Mouse (Mus musculus) limb, embryonic 15.5 days (tissue): ENCODE results near the gene Socs7. TPM values are rescaled to one million over a fixed set of nuclear protein-coding genes. Genes with fewer than 3 reads are reported as not detected.

Source experiments
- ATAC-seq: fragments of 200-750 bp; cut with Nextera tagmentation; 2 replicates; pipeline ENCODE4 v1.8.0; 2017; ENCODE audit warnings: low read depth, moderate TSS enrichment; ENCODE audit not compliant: insufficient number of reproducible peaks, low FRiP score, low TSS enrichment
- H3K27ac ChIP-seq: fragments of 300-500 bp; sonication (generic); 2 replicates; pipeline ENCODE4 v1.5.1; 2015; ENCODE audit warnings: moderate library complexity, mild to moderate bottlenecking, inconsistent platforms
- H3K27me3 ChIP-seq: fragments of 300-500 bp; sonication (generic); 2 replicates; pipeline ENCODE4 v1.6.1; 2015; ENCODE audit warnings: inconsistent platforms
- H3K36me3 ChIP-seq: fragments of 300-500 bp; sonication (generic); 2 replicates; pipeline ENCODE4 v1.6.1; 2015; ENCODE audit warnings: inconsistent platforms
- H3K4me1 ChIP-seq: fragments of 300-500 bp; sonication (generic); 2 replicates; pipeline ENCODE4 v1.6.1; 2015; ENCODE audit warnings: inconsistent platforms
- H3K4me2 ChIP-seq: fragments of 300-500 bp; sonication (generic); 2 replicates; pipeline ENCODE4 v1.6.1; 2015; ENCODE audit warnings: mild to moderate bottlenecking, inconsistent platforms
- H3K4me3 ChIP-seq: fragments of 300-500 bp; sonication (generic); 2 replicates; pipeline ENCODE4 v1.5.1; 2015; ENCODE audit warnings: mild to moderate bottlenecking, inconsistent platforms
- H3K9ac ChIP-seq: fragments of 300-500 bp; sonication (generic); 2 replicates; pipeline ENCODE4 v1.6.1; 2015; ENCODE audit warnings: inconsistent platforms
- H3K9me3 ChIP-seq: fragments of 300-500 bp; sonication (generic); 2 replicates; pipeline ENCODE4 v1.6.1; 2016; ENCODE audit warnings: inconsistent platforms
- WGBS: fragments of 180-500 bp; shearing (Covaris S2); methylation state at CpG from one replicate; pipeline ENCODE4 v1.1.7; 2015; 5-methylcytosine and 5-hydroxymethylcytosine counted together
- polyA plus RNA-seq: library from polyadenylated mRNA; unstranded; fragments of >200 nt; fragmentation: Nextera tagmentation; extraction: Ambion mirVana; gene quantifications from 2 replicates; pipeline ENCODE4 v1.2.1, GENCODE M21; 2015

Socs7 gene
- polyA plus RNA-seq, 1 experiment from 2014 or later: 4.4 TPM

- Histone ChIP-seq H3K27me3 (no peaks in the 10 kb centered on the region), H3K36me3 (peaks cover 34% of the 10 kb centered on the region), H3K27ac (no peak overlapping the region), H3K4me3 (no peak overlapping the region), H3K9me3 (no peaks in the 10 kb centered on the region), H3K4me1 (0 out of 2 replicates have a peak, but pooled peaks cover 3% of the 10 kb centered on the region), H3K9ac (no peak overlapping the region), H3K4me2 (no peak overlapping the region)
- ATAC-seq: no peak
- WGBS: 66% methylated on average over 12 of the region's 12 CpGs
These were observed 30.8 kb upstream of the Socs7 start for GRCm38 (mm10) chr11:97331231-97332190.

- WGBS: 54% methylated on average over 9 of the region's 9 CpGs
- no peak for ATAC-seq
- no peak overlapping the region for H3K27ac ChIP-seq
- H3K36me3 ChIP-seq: peaks cover 23% of the 10 kb centered on the region
- H3K4me1 ChIP-seq: peaks cover 11% of the 10 kb centered on the region
- H3K4me2 ChIP-seq: no peak overlapping the region
- H3K4me3 ChIP-seq: no peak overlapping the region
- no peak overlapping the region for H3K9ac ChIP-seq
- no peaks in the 10 kb centered on the region for H3K27me3 ChIP-seq
- H3K9me3 ChIP-seq: no peaks in the 10 kb centered on the region
These were observed 29.3 kb upstream of the Socs7 start for GRCm38 (mm10) chr11:97333044-97333443.

DNA sequence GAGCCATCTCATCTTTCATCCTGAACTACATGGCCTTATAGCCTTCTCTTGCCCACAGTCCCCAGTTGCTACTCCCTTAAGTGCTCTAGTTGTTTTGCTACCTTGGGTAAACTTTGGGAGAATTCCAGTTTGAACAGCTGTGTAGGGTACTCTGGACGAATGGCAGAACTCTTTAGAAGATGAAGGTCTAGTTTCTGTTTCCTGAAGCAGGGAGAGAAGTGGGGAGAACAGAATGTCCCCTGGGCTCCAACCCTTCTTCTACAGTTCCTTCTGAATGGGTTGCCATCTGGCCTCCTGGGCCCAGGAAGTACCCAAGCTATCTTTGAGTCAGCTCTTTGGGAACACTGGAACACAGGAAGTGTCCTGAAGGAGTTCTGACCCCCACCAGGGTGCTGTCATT lies 28.5 kb upstream of the Socs7 start:
- peaks cover 19% of the 10 kb centered on the region for H3K4me1 ChIP-seq
- WGBS: 35% methylated on average over 1 of the region's 1 CpGs
- no peak overlapping the region for H3K27ac ChIP-seq
- no peaks in the 10 kb centered on the region for H3K9me3 ChIP-seq
- no peak for ATAC-seq
- H3K9ac ChIP-seq: no peak overlapping the region
- peaks cover 16% of the 10 kb centered on the region for H3K36me3 ChIP-seq
- H3K4me3 ChIP-seq: no peak overlapping the region
- no peak overlapping the region for H3K4me2 ChIP-seq
- H3K27me3 ChIP-seq: no peaks in the 10 kb centered on the region

- Histone ChIP-seq H3K36me3 (peaks cover 11% of the 10 kb centered on the region), H3K4me1 (peaks cover 22% of the 10 kb centered on the region), H3K4me2 (no peak overlapping the region), H3K27me3 (no peaks in the 10 kb centered on the region), H3K4me3 (no peak overlapping the region), H3K9me3 (no peaks in the 10 kb centered on the region), H3K9ac (no peak overlapping the region), H3K27ac (no peak overlapping the region)
- ATAC-seq: no peak
- WGBS: 76% methylated on average over 9 of the region's 9 CpGs
These were observed 28.0 kb upstream of the Socs7 start for GRCm38 (mm10) chr11:97334400-97334799.

DNA sequence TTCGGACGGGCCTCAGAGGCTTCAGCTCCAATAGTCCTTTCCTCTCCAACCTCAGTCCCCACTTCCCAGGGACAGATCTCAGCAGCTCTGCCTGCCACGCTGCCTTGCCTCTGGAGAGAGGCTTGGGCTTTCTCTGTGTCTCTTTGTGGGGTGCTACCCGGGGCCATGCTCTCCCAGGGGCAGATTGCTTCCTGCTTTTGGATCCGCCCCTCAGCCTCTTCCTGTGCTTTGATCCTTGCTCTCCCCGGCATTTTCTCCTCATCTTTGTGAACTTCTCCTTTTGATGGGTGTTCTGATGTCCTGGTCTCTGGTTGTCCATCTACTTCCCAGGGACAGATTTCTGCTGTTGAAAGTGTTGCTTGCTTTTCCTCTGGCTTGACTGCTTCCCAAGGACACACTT lies 26.1 kb upstream of the Socs7 start:
- H3K27me3 ChIP-seq: no peaks in the 10 kb centered on the region
- H3K9ac ChIP-seq: no peak overlapping the region
- 36% methylated on average over 6 of the region's 6 CpGs for WGBS
- H3K9me3 ChIP-seq: no peaks in the 10 kb centered on the region
- H3K36me3 ChIP-seq: no peaks in the 10 kb centered on the region
- H3K4me2 ChIP-seq: no peak overlapping the region
- no peak for ATAC-seq
- peaks cover 22% of the 10 kb centered on the region for H3K4me1 ChIP-seq
- H3K27ac ChIP-seq: no peak overlapping the region
- no peak overlapping the region for H3K4me3 ChIP-seq

DNA sequence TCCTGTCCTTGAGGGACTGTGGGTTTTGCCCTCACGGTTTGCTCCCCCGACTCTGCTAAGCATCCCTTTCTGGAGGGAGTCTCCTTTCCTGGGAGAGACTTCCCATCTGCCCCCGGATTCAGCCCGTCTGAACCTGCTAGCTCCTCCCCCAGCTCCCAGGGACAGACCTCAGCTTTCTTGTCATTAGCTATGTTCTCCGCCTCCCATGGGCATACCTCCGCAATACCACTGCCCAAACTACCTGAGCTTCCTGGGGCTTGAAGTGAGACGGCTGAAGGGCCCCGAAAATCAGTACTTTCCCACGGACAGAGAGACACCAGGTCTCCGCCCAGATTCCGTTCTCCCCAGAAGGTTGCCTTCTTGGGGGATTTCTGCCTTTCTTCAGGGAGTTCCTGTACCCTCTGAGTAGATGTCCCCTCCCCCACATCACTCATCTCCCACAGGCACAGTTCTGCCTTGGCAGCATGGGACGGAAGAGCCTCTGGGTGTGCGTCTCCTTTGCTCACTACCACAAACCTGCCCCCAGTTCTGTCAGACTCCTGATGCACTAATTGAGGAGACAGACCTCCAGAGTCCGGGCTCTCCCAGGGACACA lies 25.5 kb upstream of the Socs7 start:
- Histone ChIP-seq H3K4me1 (peaks cover 22% of the 10 kb centered on the region), H3K36me3 (no peaks in the 10 kb centered on the region), H3K4me3 (no peak overlapping the region), H3K27me3 (no peaks in the 10 kb centered on the region), H3K9me3 (no peaks in the 10 kb centered on the region), H3K4me2 (no peak overlapping the region), H3K27ac (no peak overlapping the region), H3K9ac (no peak overlapping the region)
- no peak for ATAC-seq
- WGBS: 58% methylated on average over 14 of the region's 14 CpGs

GRCm38 (mm10) chr11:97337363-97337762 lies 25.0 kb upstream of the Socs7 start:
- no peak overlapping the region for H3K27ac ChIP-seq
- no peaks in the 10 kb centered on the region for H3K36me3 ChIP-seq
- no peaks in the 10 kb centered on the region for H3K9me3 ChIP-seq
- peaks cover 22% of the 10 kb centered on the region for H3K4me1 ChIP-seq
- no peak overlapping the region for H3K4me3 ChIP-seq
- no peak overlapping the region for H3K4me2 ChIP-seq
- H3K9ac ChIP-seq: no peak overlapping the region
- 91% methylated on average over 12 of the region's 12 CpGs for WGBS
- no peaks in the 10 kb centered on the region for H3K27me3 ChIP-seq
- no peak for ATAC-seq

GRCm38 (mm10) chr11:97338302-97338976 lies 23.9 kb upstream of the Socs7 start:
- no peaks in the 10 kb centered on the region for H3K9me3 ChIP-seq
- ATAC-seq: peak; percentile 74
- 30% methylated on average over 21 of the region's 21 CpGs for WGBS
- H3K27ac ChIP-seq: peak overlapping the region; percentile 74
- H3K27me3 ChIP-seq: no peaks in the 10 kb centered on the region
- H3K4me2 ChIP-seq: peak overlapping the region; percentile 38
- H3K4me3 ChIP-seq: peak overlapping the region; percentile 23
- H3K36me3 ChIP-seq: no peaks in the 10 kb centered on the region
- H3K9ac ChIP-seq: no peak overlapping the region
- peaks cover 25% of the 10 kb centered on the region for H3K4me1 ChIP-seq

DNA sequence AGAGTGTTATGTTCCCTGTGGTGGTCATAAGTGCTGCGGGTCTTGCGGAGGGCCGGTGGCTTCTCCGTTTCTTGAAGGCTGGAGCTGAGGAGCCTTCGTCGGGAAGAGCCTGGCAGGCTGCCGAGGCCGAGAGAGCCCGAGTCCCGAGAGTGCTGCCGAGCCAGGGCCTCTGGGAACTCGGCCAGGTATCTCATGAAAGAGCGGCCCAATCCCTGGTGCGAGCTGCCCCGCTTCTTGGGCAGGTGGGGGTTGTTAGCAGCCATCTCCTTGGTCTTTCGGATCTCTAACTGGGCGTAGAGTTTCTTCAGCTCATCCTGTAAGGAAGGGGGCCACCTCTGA lies 23.4 kb upstream of the Socs7 start:
- Histone ChIP-seq H3K9ac (no peak overlapping the region), H3K4me3 (peak overlapping the region; percentile 23), H3K4me2 (peak overlapping the region; percentile 38), H3K27me3 (0 out of 2 replicates have a peak, but pooled peaks cover 3% of the 10 kb centered on the region), H3K36me3 (no peaks in the 10 kb centered on the region), H3K9me3 (no peaks in the 10 kb centered on the region), H3K27ac (peak overlapping the region; percentile 74), H3K4me1 (peaks cover 30% of the 10 kb centered on the region)
- 15% methylated on average over 17 of the region's 17 CpGs for WGBS
- no peak for ATAC-seq

GRCm38 (mm10) chr11:97343175-97343574 lies 19.2 kb upstream of the Socs7 start:
- Histone ChIP-seq H3K4me3 (no peak overlapping the region), H3K9ac (no peak overlapping the region), H3K4me1 (peaks cover 21% of the 10 kb centered on the region), H3K4me2 (0 out of 2 replicates have a peak overlapping the region, but pooled peaks have one; percentile 1), H3K9me3 (no peaks in the 10 kb centered on the region), H3K27ac (no peak overlapping the region), H3K36me3 (no peaks in the 10 kb centered on the region), H3K27me3 (0 out of 2 replicates have a peak, but pooled peaks cover 3% of the 10 kb centered on the region)
- no peak for ATAC-seq
- WGBS: 48% methylated on average over 7 of the region's 8 CpGs

DNA sequence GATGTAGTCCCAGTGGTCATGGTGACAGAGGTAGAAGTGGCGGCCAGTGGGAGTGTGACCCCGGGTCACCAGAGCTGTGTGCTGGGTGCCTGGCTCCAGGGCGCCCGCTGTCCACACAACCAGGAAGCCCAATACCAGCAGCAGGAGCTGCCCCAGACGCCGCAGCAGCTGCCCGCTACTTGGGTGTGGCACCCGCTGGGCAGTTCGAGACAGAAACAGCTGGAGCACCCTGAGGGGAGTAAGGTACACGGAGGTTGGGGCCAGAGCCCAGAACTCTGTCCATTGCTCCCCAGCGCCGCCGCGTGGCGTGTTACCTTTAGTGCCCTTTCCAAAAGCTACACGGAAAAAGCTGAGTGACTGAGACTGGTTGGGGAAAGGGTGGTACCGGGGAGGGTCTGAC lies 18.7 kb upstream of the Socs7 start:
- Histone ChIP-seq H3K9me3 (no peaks in the 10 kb centered on the region), H3K4me1 (peaks cover 17% of the 10 kb centered on the region), H3K27me3 (0 out of 2 replicates have a peak, but pooled peaks cover 3% of the 10 kb centered on the region), H3K36me3 (no peaks in the 10 kb centered on the region), H3K9ac (no peak overlapping the region), H3K4me2 (0 out of 2 replicates have a peak overlapping the region, but pooled peaks have one; percentile 1), H3K27ac (no peak overlapping the region), H3K4me3 (no peak overlapping the region)
- 30% methylated on average over 17 of the region's 17 CpGs for WGBS
- ATAC-seq: no peak

DNA sequence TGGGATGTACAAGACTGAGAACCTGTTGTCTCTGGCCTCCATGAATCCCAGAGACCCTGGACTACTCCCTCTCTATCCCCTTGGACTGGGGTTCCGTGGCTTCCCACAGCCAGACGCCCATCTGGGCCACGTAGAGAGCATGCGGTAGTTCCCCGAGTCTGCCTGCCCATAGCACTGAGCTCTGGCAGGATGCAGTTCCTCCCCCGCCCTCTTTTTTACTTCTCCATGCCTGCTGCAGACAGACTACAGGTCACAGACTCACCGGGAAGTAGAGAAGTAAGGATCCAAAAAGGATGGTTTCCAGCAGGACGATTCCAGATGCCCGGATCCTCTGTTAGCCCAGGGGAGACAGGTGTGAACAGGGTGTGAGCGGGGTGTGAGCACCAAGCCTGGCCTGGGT lies 16.9 kb upstream of the Socs7 start:
- no peaks in the 10 kb centered on the region for H3K36me3 ChIP-seq
- peaks cover 22% of the 10 kb centered on the region for H3K4me1 ChIP-seq
- H3K4me2 ChIP-seq: no peak overlapping the region
- ATAC-seq: no peak
- no peak overlapping the region for H3K4me3 ChIP-seq
- H3K27ac ChIP-seq: no peak overlapping the region
- H3K9me3 ChIP-seq: no peaks in the 10 kb centered on the region
- no peak overlapping the region for H3K9ac ChIP-seq
- 0 out of 2 replicates have a peak, but pooled peaks cover 3% of the 10 kb centered on the region for H3K27me3 ChIP-seq
- WGBS: 55% methylated on average over 10 of the region's 10 CpGs
